Mouse (Mus musculus) left cerebral cortex, postnatal 14 days (tissue): ENCODE measurements around the gene Enpp1. TPM values are rescaled to one million over a fixed set of nuclear protein-coding genes. Genes with fewer than 3 reads are reported as not detected.

ENCODE experiments used
- DNase-seq, 2 experiments: peaks; one replicate each; pipeline ENCODE4 v3.0.0; 2021 to 2022; ENCODE audit warnings: low spot score in 2 of 2, mixed read lengths in 1 of 2
- intact Hi-C: fragments of 180-260 bp; cut with DNase I; formaldehyde crosslinking; loops from one replicate; pipeline ENCODE4 v1.15.1; 2025
- total RNA-seq, 2 experiments: library from RNA; stranded (reverse); gene quantifications; 2 replicates each; pipeline ENCODE4 v1.2.3; 2021

The Enpp1 gene
- total RNA-seq, 2 experiments from 2014 or later = 4.1 to 5.2 TPM

GRCm38 (mm10) chr10:24614726-24615125 lies 97.2 kb downstream of the Enpp1 start:
- DNase-seq = no peak
- intact Hi-C loops = no loop called here

- no peak for DNase-seq
- intact Hi-C loops = no loop called here
These were observed 102.2 kb downstream of the Enpp1 start for GRCm38 (mm10) chr10:24609766-24610165.

- intact Hi-C loops = no loop called here
These were observed 102.8 kb downstream of the Enpp1 start for GRCm38 (mm10) chr10:24609146-24609545.

GRCm38 (mm10) chr10:24603727-24604126 lies 108.2 kb downstream of the Enpp1 start:
- DNase-seq = no peak
- intact Hi-C loops = no loop called here

More at GRCm38 (mm10) chr10:24609146-24609545, 102.8 kb downstream of the Enpp1 start:
- DNase-seq = no peak

- no peak for DNase-seq
- intact Hi-C loops = no loop called here
These were observed 108.9 kb downstream of the Enpp1 start for GRCm38 (mm10) chr10:24603035-24603434.

GRCm38 (mm10) chr10:24599802-24600201 lies 112.2 kb downstream of the Enpp1 start:
- DNase-seq = no peak
- intact Hi-C loops = no loop called here

GRCm38 (mm10) chr10:24598693-24599092 lies 113.3 kb downstream of the Enpp1 start:
- intact Hi-C loops = no loop called here
- no peak for DNase-seq

- DNase-seq = no peak
- intact Hi-C loops = no loop called here
These were observed 114.2 kb downstream of the Enpp1 start for GRCm38 (mm10) chr10:24597789-24598188.

GRCm38 (mm10) chr10:24596869-24597339 lies 115.1 kb downstream of the Enpp1 start:
- intact Hi-C loops = no loop called here
- DNase-seq = peak in 1 of 2 experiments; percentile 46

GRCm38 (mm10) chr10:24596003-24596868 lies 115.7 kb downstream of the Enpp1 start:
- DNase-seq = peak in 1 of 2 experiments; percentile 12
- intact Hi-C loops = no loop called here

GRCm38 (mm10) chr10:24595250-24596002 lies 116.5 kb downstream of the Enpp1 start, which contains the start of gene Ccn2:
Gene Ccn2 (plus strand): TSS chr10:24595442.
- intact Hi-C loops = no loop called here
- peak; percentile 34 to 54 for DNase-seq

- intact Hi-C loops = no loop called here
- DNase-seq = no peak
These were observed 118.4 kb downstream of the Enpp1 start for GRCm38 (mm10) chr10:24593556-24593955.

- no peak for DNase-seq
- intact Hi-C loops = no loop called here
These were observed 119.0 kb downstream of the Enpp1 start for GRCm38 (mm10) chr10:24592969-24593368.

- no peak for DNase-seq
- intact Hi-C loops = no loop called here
These were observed 119.6 kb downstream of the Enpp1 start for GRCm38 (mm10) chr10:24592318-24592717.

GRCm38 (mm10) chr10:24591741-24592140 lies 120.2 kb downstream of the Enpp1 start:
- no peak for DNase-seq
- intact Hi-C loops = loop anchor here (1.0 kb wide), 1 partner anchor 209 kb away; no protein-coding TSS in a partner anchor

- intact Hi-C loops = loop anchor here (1.0 kb wide), 1 partner anchor 209 kb away; no protein-coding TSS in a partner anchor
- peak; percentile 80 to 90 for DNase-seq
These were observed 120.8 kb downstream of the Enpp1 start for GRCm38 (mm10) chr10:24591136-24591535.

GRCm38 (mm10) chr10:24590546-24590945 lies 121.4 kb downstream of the Enpp1 start:
- DNase-seq = no peak
- intact Hi-C loops = no loop called here

GRCm38 (mm10) chr10:24589238-24589637 lies 122.7 kb downstream of the Enpp1 start:
- intact Hi-C loops = no loop called here
- no peak for DNase-seq

GRCm38 (mm10) chr10:24588824-24589223 lies 123.1 kb downstream of the Enpp1 start:
- DNase-seq = no peak
- intact Hi-C loops = no loop called here
